Mouse (Mus musculus) CD8-positive naive resting alpha-beta T cell, adult 57 days (primary cell): ENCODE measurements around the gene Nrn1. TPM values are rescaled to one million over a fixed set of nuclear protein-coding genes. Genes with fewer than 3 reads are reported as not detected.

ENCODE experiments used
- total RNA-seq: library from RNA; stranded (reverse); gene quantifications from one replicate; pipeline ENCODE4 v1.2.4, GENCODE M21; 2023

Nrn1 gene
- total RNA-seq: 1.6 TPM

DNA sequence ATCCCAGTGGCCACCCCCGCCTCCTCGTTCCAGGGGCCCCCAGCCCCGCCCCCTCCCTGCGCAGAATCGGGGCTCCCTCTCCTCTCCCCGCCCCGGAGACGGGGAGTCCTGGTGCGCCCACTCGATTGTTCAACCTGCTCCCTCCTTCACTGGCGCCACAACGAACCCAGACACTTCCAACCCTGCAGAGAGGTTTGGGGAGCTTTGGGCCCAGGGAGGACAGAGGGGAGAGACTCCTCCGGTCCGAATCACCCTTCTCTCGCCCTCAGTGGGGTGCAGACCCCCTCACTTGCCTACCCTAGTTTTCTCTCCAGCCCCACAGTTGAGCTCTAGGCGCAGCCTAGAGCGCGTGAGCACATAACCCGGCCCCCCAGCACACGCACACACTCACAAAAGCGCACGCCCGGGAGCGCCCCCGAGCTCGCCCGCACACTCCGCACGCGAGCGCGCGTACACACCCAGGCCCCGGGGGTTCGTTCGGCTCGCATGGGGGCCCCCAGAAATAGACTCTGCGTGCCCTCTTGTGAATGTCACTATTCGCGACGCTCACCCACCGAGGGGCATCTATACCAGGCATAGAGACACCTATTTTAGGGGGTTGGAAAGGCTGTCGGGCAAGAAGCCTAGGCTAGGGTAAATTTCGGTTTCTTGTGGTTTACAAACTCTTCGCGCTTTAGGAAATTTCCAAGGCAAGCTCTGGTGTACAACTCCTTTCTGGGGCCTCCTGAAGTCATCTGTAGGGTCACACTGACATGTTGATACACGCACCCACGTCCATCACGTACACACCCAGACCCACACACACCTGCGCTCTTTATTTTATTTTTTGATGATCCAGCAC, at the start of gene Nrn1:
Gene Nrn1, minus strand, starts transcription at position 401 of the 841 bp plus-strand sequence.

